Mouse (Mus musculus) naive thymus-derived CD4-positive, alpha-beta T cell, adult 2 months (primary cell): ENCODE results near the gene Grm8.
A peak's percentile ranks its signal among the peaks of the same experiment; 100 is the strongest.
"Not testable (repeated sequence)": the region's sequence is repeated elsewhere in the genome, so short reads cannot be mapped to it uniquely, and the experiment has no call there.

Experiments
- DNase-seq: peaks from one replicate; pipeline ENCODE4 v3.0.0-alpha.2; 2011; ENCODE audit warnings: low read depth

Gene Grm8

DNA sequence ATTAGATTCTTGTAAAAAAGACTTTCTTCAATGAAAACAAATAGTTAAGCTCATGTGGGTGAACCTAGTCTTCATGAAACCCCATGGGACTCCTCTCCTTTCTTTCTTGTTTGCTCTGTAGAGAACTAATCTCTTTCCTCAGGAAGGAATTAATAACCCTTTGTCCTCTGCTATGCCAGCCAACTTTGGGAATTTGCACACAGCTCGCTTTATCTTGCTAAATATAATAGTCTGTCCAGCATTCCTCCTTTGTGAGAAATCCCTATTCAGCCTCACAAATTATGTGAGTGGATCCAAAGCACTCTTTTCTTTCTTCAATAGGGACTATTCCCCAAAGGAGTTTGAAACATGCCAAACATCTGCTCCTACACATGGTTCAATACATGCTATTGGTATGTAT lies 285.3 kb downstream of the Grm8 start:
- DNase-seq, result no peak

DNA sequence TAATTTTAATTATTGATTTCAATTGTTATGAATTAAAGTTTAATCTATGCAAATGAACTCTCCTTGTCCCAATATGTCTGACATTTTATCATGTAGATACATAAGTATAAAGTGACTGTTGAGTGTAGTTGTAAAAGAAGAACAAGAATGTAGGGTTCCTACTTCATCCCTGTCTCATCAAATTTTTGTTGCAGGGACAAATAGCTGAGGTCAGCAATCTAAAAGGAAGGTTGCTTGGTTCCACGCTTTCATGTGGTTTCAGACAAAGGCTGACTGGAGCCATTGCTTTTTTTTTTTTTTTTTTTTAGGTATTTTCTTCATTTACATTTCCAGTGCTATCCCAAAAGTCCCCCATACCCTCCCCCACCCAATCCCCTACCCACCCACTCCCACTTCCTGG lies 298.8 kb downstream of the Grm8 start:
- DNase-seq, result no peak

GRCm38 (mm10) chr6:27819735-27820134 lies 315.2 kb downstream of the Grm8 start:
- DNase-seq, result not testable (repeated sequence)

GRCm38 (mm10) chr6:27812789-27813188 lies 322.2 kb downstream of the Grm8 start:
- DNase-seq, result no peak

- no peak for DNase-seq
Observed at GRCm38 (mm10) chr6:27809996-27810395, 325.0 kb downstream of the Grm8 start.

DNA sequence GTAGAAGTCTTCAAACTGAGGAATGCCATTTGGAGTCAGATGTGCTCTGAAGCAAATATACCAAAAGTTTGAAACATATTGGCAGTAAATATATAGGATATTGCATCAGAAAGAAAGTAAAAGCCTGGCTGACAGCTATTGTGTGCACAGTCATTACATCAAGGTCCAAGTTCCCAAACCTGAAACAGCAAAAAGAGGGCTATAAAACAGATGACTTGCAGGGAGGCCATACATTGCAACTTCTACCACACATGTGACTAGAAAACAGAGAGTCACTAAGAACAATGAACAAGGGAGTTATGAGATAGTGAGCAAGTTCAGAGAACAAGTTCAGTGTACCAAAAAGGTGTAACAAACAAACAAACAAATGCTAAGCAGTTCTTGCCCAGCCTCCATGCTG lies 328.2 kb downstream of the Grm8 start:
- DNase-seq, result no peak

DNA sequence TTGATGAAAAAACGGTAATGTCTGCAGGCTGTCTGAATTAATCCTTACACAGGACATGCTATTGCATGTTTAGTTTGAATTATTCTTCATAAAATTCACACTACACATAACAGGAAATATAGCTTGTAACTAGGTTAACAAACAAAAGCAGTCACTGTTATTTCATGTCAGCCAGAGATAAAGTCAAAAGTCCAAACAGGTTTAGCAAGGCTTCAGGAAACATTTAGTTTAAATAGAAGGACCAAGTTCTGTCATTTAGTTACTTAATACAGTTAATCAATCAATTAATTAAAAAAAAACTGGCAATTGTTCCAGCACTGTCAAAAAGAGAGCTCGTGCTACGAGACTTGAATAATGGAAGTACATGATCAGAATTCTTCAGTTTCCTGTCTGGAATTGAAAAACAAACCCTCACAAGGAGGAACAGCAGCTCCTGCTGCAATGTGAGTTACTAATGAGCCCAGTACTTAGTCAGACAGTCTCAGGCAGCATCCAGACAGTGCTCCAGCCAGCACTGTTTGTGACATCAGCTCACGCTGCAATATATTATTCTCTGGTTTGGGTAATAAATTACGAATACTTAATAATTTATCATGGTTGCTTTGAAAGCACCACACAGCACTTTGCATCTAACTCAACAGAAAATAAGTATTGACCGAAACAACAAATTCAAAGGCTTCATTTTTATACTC lies 334.0 kb downstream of the Grm8 start:
- DNase-seq, result no peak

- DNase-seq, result no peak
Observed at GRCm38 (mm10) chr6:27798735-27799134, 336.2 kb downstream of the Grm8 start.

DNA sequence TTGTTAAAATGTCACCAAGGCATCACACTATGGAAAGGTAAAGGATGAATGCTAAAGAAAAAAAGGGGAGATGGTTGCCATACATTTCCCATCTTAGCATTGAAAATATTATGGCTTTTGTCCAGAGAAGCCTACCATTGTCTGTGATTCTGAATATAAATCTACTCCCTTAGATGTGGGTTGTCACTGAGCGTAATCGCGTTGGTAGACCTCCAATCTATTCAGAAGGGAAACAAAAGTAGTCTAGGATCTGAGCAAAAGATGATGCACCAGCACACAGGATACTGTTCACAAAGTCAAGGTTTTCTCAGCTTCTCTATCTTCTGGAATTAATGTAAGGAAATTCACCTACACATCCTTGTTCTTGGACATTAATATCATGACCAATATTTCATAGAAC lies 345.4 kb downstream of the Grm8 start:
- DNase-seq, result no peak

DNA sequence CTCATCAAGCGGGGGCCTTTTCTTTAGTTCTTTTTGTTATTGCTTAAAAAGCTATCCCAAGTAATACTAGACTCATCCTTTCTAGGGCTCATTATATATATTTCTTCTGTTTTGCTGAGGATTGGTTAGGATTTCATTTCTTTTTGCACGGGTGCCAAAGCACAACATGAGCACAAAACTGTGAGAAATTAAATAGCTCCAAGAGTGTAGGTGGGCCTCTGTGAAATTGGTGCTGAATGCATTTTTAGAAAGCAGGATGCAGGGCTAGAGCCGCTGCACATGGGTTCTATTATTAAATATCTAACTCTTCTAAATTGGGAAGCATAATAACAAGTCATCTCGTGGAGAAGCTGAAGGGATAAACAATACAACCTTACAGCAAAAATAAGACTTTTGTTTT lies 345.8 kb downstream of the Grm8 start:
- DNase-seq, result no peak

DNA sequence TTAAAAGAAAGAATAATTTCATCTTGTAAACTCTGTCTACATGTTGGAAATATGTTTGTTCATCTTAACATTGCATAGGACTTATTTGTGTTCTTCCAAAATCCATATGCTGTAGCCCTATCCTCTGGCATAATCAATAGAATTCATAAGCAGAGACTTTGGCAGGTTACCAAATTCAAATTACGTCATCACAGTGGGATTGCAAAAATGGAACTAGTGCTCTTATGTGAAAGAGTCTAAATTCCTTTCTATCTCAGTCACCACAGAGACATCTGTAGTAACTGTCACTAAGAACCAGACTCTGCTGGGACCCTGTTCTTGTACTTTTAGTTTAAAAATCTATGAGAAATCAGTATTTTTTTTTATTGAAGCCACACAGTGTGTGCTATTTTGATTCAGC lies 352.7 kb downstream of the Grm8 start:
- no peak for DNase-seq

GRCm38 (mm10) chr6:27781371-27781770 lies 353.6 kb downstream of the Grm8 start:
- DNase-seq, result no peak

GRCm38 (mm10) chr6:27775646-27776271 lies 359.2 kb downstream of the Grm8 start:
- DNase-seq, result no peak

GRCm38 (mm10) chr6:27762061-27762460 lies 372.9 kb downstream of the Grm8 start:
- DNase-seq, result no peak

GRCm38 (mm10) chr6:27753290-27753829 lies 381.6 kb downstream of the Grm8 start:
- no peak for DNase-seq

GRCm38 (mm10) chr6:27746493-27746892 lies 388.5 kb downstream of the Grm8 start:
- no peak for DNase-seq

DNA sequence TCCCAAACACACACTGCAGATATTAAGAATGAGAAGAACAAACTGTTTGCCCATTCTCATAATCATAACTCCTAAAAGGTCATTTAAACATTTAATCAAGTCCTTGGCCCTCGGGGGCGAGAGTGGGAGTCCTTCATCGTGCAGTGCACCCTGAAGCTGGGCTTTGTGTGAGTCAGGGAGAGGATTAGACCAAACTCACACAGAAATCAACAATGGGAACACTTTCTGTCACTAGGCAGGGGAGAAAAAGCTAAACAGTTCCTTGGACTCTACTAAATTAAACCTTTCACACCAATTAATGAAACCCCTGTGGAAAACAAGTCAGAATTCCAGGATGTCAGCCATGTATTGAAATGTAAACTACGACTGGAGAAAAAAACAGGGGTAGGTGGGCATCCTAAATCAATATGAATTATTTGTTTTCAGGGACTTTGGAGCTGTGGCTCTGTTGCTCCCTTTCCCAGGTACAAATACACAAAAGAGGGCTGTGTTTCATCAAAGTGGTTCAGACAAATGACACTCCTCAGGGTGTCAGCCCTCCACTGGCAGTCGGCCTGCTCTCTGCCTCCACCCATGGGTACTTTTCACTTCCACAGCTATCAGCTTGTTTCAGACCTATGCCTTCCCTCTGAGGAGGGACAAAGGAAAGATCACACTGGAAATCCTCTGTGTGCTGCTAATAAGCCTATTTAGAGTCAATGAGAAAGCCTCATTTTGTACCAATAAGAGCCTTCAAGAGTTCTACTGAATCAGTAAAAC lies 389.1 kb downstream of the Grm8 start:
- no peak for DNase-seq

- no peak for DNase-seq
Observed at GRCm38 (mm10) chr6:27689382-27689781, 445.6 kb downstream of the Grm8 start.

GRCm38 (mm10) chr6:27661747-27662435 lies 473.1 kb downstream of the Grm8 start:
- DNase-seq, result no peak

- DNase-seq, result peak; percentile 32
Observed at GRCm38 (mm10) chr6:27657520-27657919, 477.5 kb downstream of the Grm8 start.

DNA sequence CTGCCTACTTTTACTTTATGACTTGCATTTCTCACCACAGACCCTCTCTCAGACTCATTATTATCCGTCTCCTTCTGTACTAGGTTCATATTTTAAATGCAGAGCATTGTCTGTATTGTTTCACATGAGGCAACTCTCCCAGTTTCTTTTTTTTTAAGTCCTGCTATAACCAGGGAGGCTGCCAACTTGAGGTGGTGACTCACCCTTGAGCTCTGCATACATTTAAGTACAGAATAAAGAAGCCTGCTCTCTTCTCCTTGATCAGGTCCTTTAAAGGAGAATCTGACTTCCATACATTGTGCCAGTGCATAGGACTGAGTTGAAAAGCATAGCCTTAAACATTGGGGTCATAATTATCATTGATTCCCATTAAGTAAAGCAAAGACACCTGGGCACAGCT lies 488.5 kb downstream of the Grm8 start:
- DNase-seq, result no peak

DNA sequence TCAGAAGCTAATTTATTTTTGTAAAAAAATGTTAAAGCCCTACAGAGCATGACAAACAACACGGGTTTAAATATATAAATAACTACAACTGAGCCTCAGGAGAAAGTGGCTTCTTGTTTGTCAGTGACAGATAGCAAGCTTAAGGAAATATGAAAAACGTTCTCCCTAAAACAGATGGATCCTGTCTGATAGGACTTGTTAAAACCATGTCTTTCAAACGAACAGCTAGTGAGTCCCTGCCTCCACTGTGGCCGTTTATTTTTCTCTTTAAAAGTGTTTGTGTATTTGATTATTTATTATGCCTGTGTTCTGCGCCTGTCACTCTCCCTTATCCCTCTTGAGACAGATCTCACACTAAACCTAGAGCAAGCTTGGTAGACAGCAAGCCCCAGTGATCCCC lies 489.9 kb downstream of the Grm8 start:
- no peak for DNase-seq
